ENCODE assay signal across 10 mouse cellular contexts in genomic region chr7:92967381-92968127, GRCm38 (mm10).
DNase-seq lines count a peak whose midpoint lies in the region; ATAC-seq and TF ChIP-seq lines count a peak whose summit lies in the region.
"Had no signal": no experiment of that assay in that cellular context is flagged by ENCODE, and none has a peak within 500 bp of the region (broad histone marks: within the 10 kb centered on the region; RNA-seq: fewer than 3 reads in every experiment).

No protein-coding gene starts in this region.

- H3K4me2 ChIP-seq in neural tube, embryonic 13.5 days: no peak overlapping the region
- H3K4me2 ChIP-seq: embryonic facial prominence, embryonic 13.5 days; liver, embryonic 13.5 days had no signal

- H3K27me3 ChIP-seq in ES-Bruce4 (ENCODE audit: control insufficient read depth, insufficient read depth, low read length, poor library complexity, severe bottlenecking): 0 out of 2 replicates have a peak, but pooled peaks cover 1% of the 10 kb centered on the region
- no peaks in the 10 kb centered on the region for H3K27me3 ChIP-seq in hindbrain, embryonic 10.5 days (ENCODE audit: insufficient read depth, poor library complexity, severe bottlenecking)
- no peaks in the 10 kb centered on the region for H3K27me3 ChIP-seq in neural tube, embryonic 13.5 days
- H3K27me3 ChIP-seq: liver, embryonic 13.5 days had no signal

- WGBS in hindbrain, embryonic 10.5 days: 73% methylated on average over 10 of the region's 10 CpGs
- 67% methylated on average over 10 of the region's 10 CpGs for WGBS in neural tube, embryonic 13.5 days

- peak; percentile 16 to 27 for DNase-seq in adrenal gland, adult 18-20 months (ENCODE audit: low spot score in 2 of 2)
- DNase-seq in embryo, embryonic 11.5 days (ENCODE audit: low read depth, low spot score): peak; percentile 29
- peak; percentile 33 for DNase-seq in hindbrain, embryonic 10.5 days (ENCODE audit: low spot score)
- peak; percentile 55 to 60 for DNase-seq in left cerebral cortex, postnatal 14 days (ENCODE audit: low spot score in 2 of 2)
- no peak for DNase-seq in thymus, postnatal 0 days (ENCODE audit: low spot score)
- DNase-seq: liver, embryonic 13.5 days had no signal

- ATAC-seq in neural tube, embryonic 13.5 days (ENCODE audit: low read depth): peak; percentile 89
- no peak for ATAC-seq in megakaryocyte-erythroid progenitor cell, adult 5-6 weeks (replicated peaks; ENCODE audit: low FRiP score, low TSS enrichment, poor library complexity, severe bottlenecking)

- H3K4me3 ChIP-seq in ES-Bruce4 (ENCODE audit: low read depth, low read length): no peak overlapping the region
- no peak overlapping the region for H3K4me3 ChIP-seq in hindbrain, embryonic 10.5 days
- H3K4me3 ChIP-seq in neural tube, embryonic 13.5 days: no peak overlapping the region
- H3K4me3 ChIP-seq: embryonic facial prominence, embryonic 13.5 days; liver, embryonic 13.5 days had no signal

- no peak overlapping the region for H3K9ac ChIP-seq in ES-Bruce4 (ENCODE audit: low read depth, poor library complexity, severe bottlenecking)
- H3K9ac ChIP-seq in neural tube, embryonic 13.5 days: no peak overlapping the region
- H3K9ac ChIP-seq: embryonic facial prominence, embryonic 13.5 days; liver, embryonic 13.5 days had no signal

- H3K4me1 ChIP-seq in ES-Bruce4 (ENCODE audit: control insufficient read depth, insufficient read depth, low read length): no peaks in the 10 kb centered on the region
- no peaks in the 10 kb centered on the region for H3K4me1 ChIP-seq in hindbrain, embryonic 10.5 days (replicated peaks)
- no peaks in the 10 kb centered on the region for H3K4me1 ChIP-seq in neural tube, embryonic 13.5 days (replicated peaks)
- H3K4me1 ChIP-seq: embryonic facial prominence, embryonic 13.5 days; liver, embryonic 13.5 days had no signal

- no peak for TF ChIP-seq EP300 in ES-Bruce4 (IDR thresholded peaks at IDR 0.05; ENCODE audit: insufficient read depth, low read depth, low read length)

- no peaks in the 10 kb centered on the region for H3K36me3 ChIP-seq in ES-Bruce4 (ENCODE audit: control insufficient read depth, insufficient read depth, low read length, poor library complexity, severe bottlenecking)
- H3K36me3 ChIP-seq in hindbrain, embryonic 10.5 days: no peaks in the 10 kb centered on the region
- H3K36me3 ChIP-seq in neural tube, embryonic 13.5 days: no peaks in the 10 kb centered on the region
- H3K36me3 ChIP-seq: embryonic facial prominence, embryonic 13.5 days; liver, embryonic 13.5 days had no signal

- TF ChIP-seq POLR2A in ES-Bruce4 (IDR thresholded peaks at IDR 0.05; ENCODE audit: insufficient read depth, low read length): no peak

- intact Hi-C loops in left cerebral cortex, postnatal 14 days (cut with DNase I): loop anchor here (5.0 kb wide), 3 partner anchors 95 to 300 kb away; partner anchors contain the start of genes Ddias, Pcf11 and Prcp

- H3K27ac ChIP-seq in ES-Bruce4 (ENCODE audit: insufficient read depth, low read length): no peak overlapping the region
- H3K27ac ChIP-seq in hindbrain, embryonic 10.5 days: no peak overlapping the region
- no peak overlapping the region for H3K27ac ChIP-seq in neural tube, embryonic 13.5 days (replicated peaks)
- H3K27ac ChIP-seq: embryonic facial prominence, embryonic 13.5 days; liver, embryonic 13.5 days had no signal

- peak; percentile 50 for TF ChIP-seq CTCF in ES-Bruce4 (IDR thresholded peaks at IDR 0.05; ENCODE audit: low read depth, low read length)

- H3K9me3 ChIP-seq in ES-Bruce4 (replicated peaks; ENCODE audit: control insufficient read depth, insufficient read depth, low read length, poor library complexity, severe bottlenecking): no peaks in the 10 kb centered on the region
- H3K9me3 ChIP-seq in hindbrain, embryonic 10.5 days: no peaks in the 10 kb centered on the region
- no peaks in the 10 kb centered on the region for H3K9me3 ChIP-seq in neural tube, embryonic 13.5 days
- H3K9me3 ChIP-seq: embryonic facial prominence, embryonic 13.5 days; liver, embryonic 13.5 days had no signal
